Mouse (Mus musculus) midbrain, embryonic 11.5 days (tissue): ENCODE measurements around the gene Ctnna2. TPM values are rescaled to one million over a fixed set of nuclear protein-coding genes. Genes with fewer than 3 reads are reported as not detected.

Experiments
- ATAC-seq: fragments of 200-750 bp; cut with Nextera tagmentation; 2 replicates; pipeline ENCODE4 v1.8.0; 2017; ENCODE audit warnings: moderate TSS enrichment, moderate library complexity; ENCODE audit not compliant: low FRiP score
- DNase-seq: peaks from one replicate; pipeline ENCODE4 v3.0.0; 2015; ENCODE audit warnings: low spot score; ENCODE audit errors: missing footprints
- H3K27ac ChIP-seq: fragments of 300-500 bp; sonication (generic); 2 replicates; pipeline ENCODE4 v1.5.1; 2014; ENCODE audit warnings: low read depth, low read length
- H3K27me3 ChIP-seq: fragments of 300-500 bp; sonication (generic); 2 replicates; pipeline ENCODE4 v1.6.1; 2014; ENCODE audit warnings: mild to moderate bottlenecking, low read length, moderate library complexity, mixed read lengths; ENCODE audit not compliant: control insufficient read depth, insufficient read depth
- H3K36me3 ChIP-seq: fragments of 300-500 bp; sonication (generic); 2 replicates; pipeline ENCODE4 v1.6.1; 2014; ENCODE audit warnings: mild to moderate bottlenecking, low read length, moderate library complexity, mixed read lengths; ENCODE audit not compliant: control insufficient read depth, insufficient read depth
- H3K4me1 ChIP-seq: fragments of 300-500 bp; sonication (generic); 2 replicates; pipeline ENCODE4 v1.6.1; 2014; ENCODE audit warnings: low read length; ENCODE audit not compliant: control insufficient read depth, insufficient read depth
- H3K4me2 ChIP-seq: fragments of 300-500 bp; sonication (generic); 2 replicates; pipeline ENCODE4 v1.6.1; 2014; ENCODE audit warnings: mild to moderate bottlenecking, moderate library complexity
- H3K4me3 ChIP-seq: fragments of 300-500 bp; sonication (generic); 2 replicates; pipeline ENCODE4 v1.5.1; 2014; ENCODE audit warnings: low read depth, low read length
- H3K9ac ChIP-seq: fragments of 300-500 bp; sonication (generic); 2 replicates; pipeline ENCODE4 v1.6.1; 2014; ENCODE audit warnings: low read length
- H3K9me3 ChIP-seq: fragments of 300-500 bp; sonication (generic); 2 replicates; pipeline ENCODE4 v1.6.1; 2016; ENCODE audit warnings: low read length; ENCODE audit not compliant: control insufficient read depth
- whole genome bisulfite sequencing: fragments of 180-500 bp; shearing (Covaris S2); extraction: QIAGEN DNeasy Blood & Tissue Kit; methylation state at CpG from one replicate; pipeline ENCODE4 v1.1.7; 2014; 5-methylcytosine and 5-hydroxymethylcytosine counted together
- polyA plus RNA-seq: library from polyadenylated mRNA; unstranded; fragments of >200 nt; fragmentation: Nextera tagmentation; extraction: Ambion mirVana; gene quantifications from 2 replicates; pipeline ENCODE4 v1.2.1, GENCODE M21; 2014

Ctnna2 gene
- polyA plus RNA-seq, 1 experiment from 2014 or later: 49.4 TPM

DNA sequence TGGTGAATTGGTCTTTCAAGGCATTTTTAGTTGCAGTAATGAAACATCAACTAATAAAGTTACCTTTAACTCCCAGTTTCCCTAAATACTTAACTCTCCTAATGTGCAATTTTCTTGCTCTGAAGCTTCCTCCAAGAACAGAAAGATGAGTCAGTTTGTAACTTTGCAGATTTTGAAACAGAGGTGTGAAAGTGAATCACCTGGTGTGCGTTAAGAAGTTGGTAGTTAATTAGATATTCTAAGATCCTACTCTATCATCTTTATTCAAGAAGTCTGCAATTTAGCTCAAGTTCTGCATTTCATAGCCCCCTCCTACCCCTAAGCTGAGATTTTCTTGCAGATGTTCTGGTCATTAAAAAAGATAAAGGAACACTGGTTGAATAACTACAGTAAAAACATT is 1082.3 kb downstream of the Ctnna2 start:
- Histone ChIP-seq H3K27me3 (no peaks in the 10 kb centered on the region), H3K4me3 (no peak overlapping the region), H3K36me3 (no peaks in the 10 kb centered on the region), H3K9ac (no peak overlapping the region), H3K9me3 (no peaks in the 10 kb centered on the region), H3K4me2 (no peak overlapping the region), H3K4me1 (no peaks in the 10 kb centered on the region), H3K27ac (no peak overlapping the region)
- no peak for DNase-seq
- no peak for ATAC-seq
- 94% methylated on average over 1 of the region's 1 CpGs for WGBS
